Mouse (Mus musculus) midbrain, embryonic 14.5 days (tissue): ENCODE data around the gene Pcgf1. TPM values are rescaled to one million over a fixed set of nuclear protein-coding genes. Genes with fewer than 3 reads are reported as not detected.

Experiments used
- ATAC-seq: fragments of 200-750 bp; cut with Nextera tagmentation; 2 replicates; pipeline ENCODE4 v1.8.0; 2017; ENCODE audit warnings: moderate number of reproducible peaks, moderate library complexity; ENCODE audit not compliant: low FRiP score, low TSS enrichment
- DNase-seq: peaks from one replicate; pipeline ENCODE4 v3.0.0-alpha.2; 2015
- H3K27ac ChIP-seq: fragments of 300-500 bp; sonication (generic); replicated peaks from 2 replicates; pipeline ENCODE4 v1.5.1; 2014; ENCODE audit warnings: mild to moderate bottlenecking, low read depth, low read length, moderate library complexity
- H3K27me3 ChIP-seq: fragments of 300-500 bp; sonication (generic); 2 replicates; pipeline ENCODE4 v1.6.1; 2014; ENCODE audit warnings: low read length, control low read depth, mixed read lengths; ENCODE audit not compliant: control insufficient read depth, insufficient read depth
- H3K36me3 ChIP-seq: fragments of 300-500 bp; sonication (generic); 2 replicates; pipeline ENCODE4 v1.6.1; 2014; ENCODE audit warnings: low read length, control low read depth; ENCODE audit not compliant: control insufficient read depth, insufficient read depth
- H3K4me1 ChIP-seq: fragments of 300-500 bp; sonication (generic); 2 replicates; pipeline ENCODE4 v1.6.1; 2014; ENCODE audit warnings: mild to moderate bottlenecking, antibody characterized with exemption, low read length, control low read depth; ENCODE audit not compliant: control insufficient read depth, insufficient read depth
- H3K4me2 ChIP-seq: fragments of 300-500 bp; sonication (generic); 2 replicates; pipeline ENCODE4 v1.6.1; 2014; ENCODE audit warnings: mild to moderate bottlenecking, low read length, moderate library complexity
- H3K4me3 ChIP-seq: fragments of 300-500 bp; sonication (generic); replicated peaks from 2 replicates; pipeline ENCODE4 v1.5.1; 2014; ENCODE audit warnings: low read depth, low read length
- H3K9ac ChIP-seq: fragments of 300-500 bp; sonication (generic); replicated peaks from 2 replicates; pipeline ENCODE4 v1.6.1; 2014; ENCODE audit warnings: mild to moderate bottlenecking, low read length, moderate library complexity
- H3K9me3 ChIP-seq: fragments of 300-500 bp; sonication (generic); 2 replicates; pipeline ENCODE4 v1.6.1; 2016; ENCODE audit warnings: low read length, control low read depth, mixed read lengths; ENCODE audit not compliant: control insufficient read depth
- WGBS: fragments of 180-500 bp; shearing (Covaris S2); extraction: QIAGEN DNeasy Blood & Tissue Kit; methylation state at CpG from one replicate; pipeline ENCODE4 v1.1.7; 2014; 5-methylcytosine and 5-hydroxymethylcytosine counted together
- polyA plus RNA-seq: library from polyadenylated mRNA; unstranded; fragments of >200 nt; fragmentation: Nextera tagmentation; extraction: Ambion mirVana; gene quantifications from 2 replicates; pipeline ENCODE4 v1.2.1, GENCODE M21; 2014

Pcgf1 gene
- polyA plus RNA-seq, 1 experiment from 2014 or later = 43.5 TPM

GRCm38 (mm10) chr6:83101688-83102556 is 24.3 kb downstream of the Pcgf1 start:
- ATAC-seq = peak; percentile 79
- WGBS = under 1% methylated on average over 74 of the region's 74 CpGs
- H3K4me1 ChIP-seq = peaks cover 14% of the 10 kb centered on the region

GRCm38 (mm10) chr6:83103130-83103650 is 25.5 kb downstream of the Pcgf1 start:
- H3K4me1 ChIP-seq = peaks cover 21% of the 10 kb centered on the region
- H3K4me3 ChIP-seq = peak overlapping the region; percentile 77
- no peak for DNase-seq
- H3K27ac ChIP-seq = no peak overlapping the region
- H3K9me3 ChIP-seq = no peaks in the 10 kb centered on the region
- 44% methylated on average over 11 of the region's 11 CpGs for WGBS
- H3K4me2 ChIP-seq = peak overlapping the region; percentile 99
- peak overlapping the region; percentile 75 for H3K9ac ChIP-seq
- no peak for ATAC-seq
- no peaks in the 10 kb centered on the region for H3K27me3 ChIP-seq
- no peaks in the 10 kb centered on the region for H3K36me3 ChIP-seq

More at GRCm38 (mm10) chr6:83101688-83102556, 24.3 kb downstream of the Pcgf1 start:
- no peaks in the 10 kb centered on the region for H3K27me3 ChIP-seq
- peak overlapping the region; percentile 99 for H3K4me2 ChIP-seq
- H3K9me3 ChIP-seq = no peaks in the 10 kb centered on the region
- H3K36me3 ChIP-seq = no peaks in the 10 kb centered on the region
- H3K4me3 ChIP-seq = peak overlapping the region; percentile 77
- H3K27ac ChIP-seq = peak overlapping the region; percentile 82
- DNase-seq = peak; percentile 80
- H3K9ac ChIP-seq = peak overlapping the region; percentile 75

- Histone ChIP-seq H3K9ac (no peak overlapping the region), H3K27ac (no peak overlapping the region), H3K36me3 (no peaks in the 10 kb centered on the region), H3K27me3 (no peaks in the 10 kb centered on the region), H3K4me2 (no peak overlapping the region), H3K4me3 (no peak overlapping the region), H3K4me1 (peaks cover 26% of the 10 kb centered on the region), H3K9me3 (no peaks in the 10 kb centered on the region)
- DNase-seq = no peak
- no peak for ATAC-seq
- 75% methylated on average over 4 of the region's 4 CpGs for WGBS
These were observed 26.5 kb downstream of the Pcgf1 start for GRCm38 (mm10) chr6:83104158-83104557.

GRCm38 (mm10) chr6:83107566-83108400 is 30.1 kb downstream of the Pcgf1 start:
- Histone ChIP-seq H3K27ac (peak overlapping the region; percentile 83; the same call in 1 of the 2 replicates), H3K9ac (peak overlapping the region; percentile 88; the same call in 1 of the 2 replicates), H3K4me1 (peaks cover 26% of the 10 kb centered on the region), H3K4me3 (peak overlapping the region; percentile 90), H3K9me3 (no peaks in the 10 kb centered on the region), H3K27me3 (no peaks in the 10 kb centered on the region), H3K4me2 (peak overlapping the region; percentile 91), H3K36me3 (0 out of 2 replicates have a peak, but pooled peaks cover 8% of the 10 kb centered on the region)
- ATAC-seq (no peak), DNase-seq (peak; percentile 76)
- 33% methylated on average over 13 of the region's 13 CpGs for WGBS

- DNase-seq (peak; percentile 89), ATAC-seq (peak; percentile 90)
These were observed 31.3 kb downstream of the Pcgf1 start, which contains the start of gene Mrpl53 for GRCm38 (mm10) chr6:83108762-83109668. Mrpl53 (plus strand) TSS chr6:83109040.

GRCm38 (mm10) chr6:83111510-83112136 is 34.0 kb downstream of the Pcgf1 start:
- Histone ChIP-seq H3K36me3 (0 out of 2 replicates have a peak, but pooled peaks cover 8% of the 10 kb centered on the region), H3K9me3 (no peaks in the 10 kb centered on the region), H3K27me3 (no peaks in the 10 kb centered on the region), H3K27ac (no peak overlapping the region), H3K4me2 (no peak overlapping the region), H3K9ac (no peak overlapping the region), H3K4me3 (no peak overlapping the region), H3K4me1 (peaks cover 33% of the 10 kb centered on the region)
- WGBS = 90% methylated on average over 4 of the region's 4 CpGs
- no peak for DNase-seq
- ATAC-seq = no peak

More at GRCm38 (mm10) chr6:83108762-83109668, 31.3 kb downstream of the Pcgf1 start, which contains the start of gene Mrpl53:
- no peaks in the 10 kb centered on the region for H3K9me3 ChIP-seq
- peak within 1 kb of the TSS; percentile 88 for H3K9ac ChIP-seq
- H3K4me1 ChIP-seq = peaks cover 20% of the 10 kb centered on the region
- H3K4me3 ChIP-seq = peak within 1 kb of the TSS; percentile 90
- 0 out of 2 replicates have a peak, but pooled peaks cover 8% of the 10 kb centered on the region for H3K36me3 ChIP-seq
- H3K4me2 ChIP-seq = peak within 1 kb of the TSS; percentile 91
- peak within 1 kb of the TSS; percentile 83 for H3K27ac ChIP-seq
- under 1% methylated on average over 76 of the region's 76 CpGs for whole genome bisulfite sequencing
- H3K27me3 ChIP-seq = no peaks in the 10 kb centered on the region

- no peaks in the 10 kb centered on the region for H3K9me3 ChIP-seq
- H3K9ac ChIP-seq = peak within 1 kb of the TSS; percentile 82
- no peaks in the 10 kb centered on the region for H3K27me3 ChIP-seq
- peaks cover 27% of the 10 kb centered on the region for H3K4me1 ChIP-seq
- peak within 1 kb of the TSS; percentile 83 for H3K4me3 ChIP-seq
- H3K4me2 ChIP-seq = peak within 1 kb of the TSS; percentile 76
- ATAC-seq (peak; percentile 90), DNase-seq (peak; percentile 95)
- WGBS = 1% methylated on average over 54 of the region's 58 CpGs
- peak within 1 kb of the TSS; percentile 67 for H3K27ac ChIP-seq
- H3K36me3 ChIP-seq = peaks cover 40% of the 10 kb centered on the region
These were observed 37.5 kb downstream of the Pcgf1 start, which contains the start of gene Mogs for GRCm38 (mm10) chr6:83115011-83115671. Mogs (plus strand) TSS chr6:83115496.
